Mouse (Mus musculus) lung, adult 2 months (tissue): ENCODE results near the gene Zfp646. TPM values are rescaled to one million over a fixed set of nuclear protein-coding genes. Genes with fewer than 3 reads are reported as not detected.
"Not testable (repeated sequence)": the region's sequence is repeated elsewhere in the genome, so short reads cannot be mapped to it uniquely, and the experiment has no call there.

Source experiments
- DNase-seq: peaks from one replicate; pipeline ENCODE4 v3.0.0; 2022
- H3K4me1 ChIP-seq: fragments of 200-500 bp; 2 replicates; pipeline ENCODE4 v1.6.1; 2011; ENCODE audit warnings: low read length; ENCODE audit not compliant: control insufficient read depth, insufficient read depth
- H3K4me3 ChIP-seq: fragments of 200-500 bp; replicated peaks from 2 replicates; pipeline ENCODE3; 2011; ENCODE audit warnings: low read depth, mild to moderate bottlenecking, control low read depth, low read length; ENCODE audit errors: extremely low read depth
- CTCF ChIP-seq: fragments of 200-500 bp; IDR thresholded peaks from 2 replicates; pipeline ENCODE4 v1.5.1; 2011; ENCODE audit warnings: mild to moderate bottlenecking, low read length, control low read depth; ENCODE audit not compliant: insufficient read depth
- POLR2A ChIP-seq: fragments of 200-500 bp; IDR thresholded peaks from 2 replicates; pipeline ENCODE4 v1.6.1; 2011; ENCODE audit warnings: low read depth, mild to moderate bottlenecking, control low read depth, low read length, borderline replicate concordance; ENCODE audit errors: extremely low read depth
- whole genome bisulfite sequencing: fragments of 180-500 bp; shearing (Covaris S2); methylation state at CpG from one replicate; pipeline ENCODE4 v1.1.7; 2018; 5-methylcytosine and 5-hydroxymethylcytosine counted together
- polyA plus RNA-seq: library from polyadenylated mRNA; depleted of rRNA; stranded (reverse); fragments of >200 nt; gene quantifications from 2 replicates; pipeline ENCODE4 v1.2.3, GENCODE M21; 2012

Gene Zfp646
- polyA plus RNA-seq, 1 experiment = 23.4 TPM

- WGBS = 82% methylated on average over 12 of the region's 12 CpGs
- H3K4me3 ChIP-seq = no peak overlapping the region
- TF ChIP-seq POLR2A (no peak), CTCF (no peak)
These were observed 4.4 kb downstream of the Zfp646 start for GRCm38 (mm10) chr7:127880431-127880830.

GRCm38 (mm10) chr7:127885951-127886350 is 9.9 kb downstream of the Zfp646 start:
- WGBS = 43% methylated on average over 6 of the region's 6 CpGs
- no peak overlapping the region for H3K4me3 ChIP-seq
- peaks cover 7% of the 10 kb centered on the region for H3K4me1 ChIP-seq
- no peak for TF ChIP-seq POLR2A
- TF ChIP-seq CTCF = no peak
- DNase-seq = peak; percentile 19

More at GRCm38 (mm10) chr7:127880431-127880830, 4.4 kb downstream of the Zfp646 start:
- peaks cover 7% of the 10 kb centered on the region for H3K4me1 ChIP-seq
- DNase-seq = no peak

GRCm38 (mm10) chr7:127886551-127886950 is 10.5 kb downstream of the Zfp646 start:
- no peak for TF ChIP-seq CTCF
- TF ChIP-seq POLR2A = no peak
- 84% methylated on average over 6 of the region's 6 CpGs for WGBS
- Histone ChIP-seq H3K4me3 (no peak overlapping the region), H3K4me1 (peaks cover 7% of the 10 kb centered on the region)
- DNase-seq = no peak

GRCm38 (mm10) chr7:127887191-127887590 is 11.2 kb downstream of the Zfp646 start:
- TF ChIP-seq CTCF = no peak
- TF ChIP-seq POLR2A = no peak
- 81% methylated on average over 8 of the region's 8 CpGs for WGBS
- no peak for DNase-seq
- Histone ChIP-seq H3K4me1 (peaks cover 7% of the 10 kb centered on the region), H3K4me3 (no peak overlapping the region)

GRCm38 (mm10) chr7:127887781-127888180 is 11.8 kb downstream of the Zfp646 start:
- 82% methylated on average over 3 of the region's 3 CpGs for WGBS
- H3K4me3 ChIP-seq = no peak overlapping the region
- H3K4me1 ChIP-seq = peaks cover 7% of the 10 kb centered on the region
- no peak for TF ChIP-seq CTCF
- TF ChIP-seq POLR2A = no peak
- DNase-seq = no peak

GRCm38 (mm10) chr7:127888821-127889220 is 12.8 kb downstream of the Zfp646 start:
- DNase-seq = no peak
- H3K4me3 ChIP-seq = no peak overlapping the region
- TF ChIP-seq POLR2A = no peak
- TF ChIP-seq CTCF = no peak
- WGBS = 62% methylated on average over 3 of the region's 3 CpGs
- peaks cover 2% of the 10 kb centered on the region for H3K4me1 ChIP-seq

- 40% methylated on average over 4 of the region's 4 CpGs for WGBS
- no peaks in the 10 kb centered on the region; the same call in 1 of the 2 replicates for H3K4me1 ChIP-seq
- DNase-seq = peak; percentile 33
- H3K4me3 ChIP-seq = no peak within 1 kb of the TSS
- TF ChIP-seq CTCF (no peak), POLR2A (no peak)
These were observed 14.8 kb downstream of the Zfp646 start, which contains the start of gene Prss53 for GRCm38 (mm10) chr7:127890798-127891197. Gene Prss53 (minus strand): TSS chr7:127890970.

- TF ChIP-seq CTCF = no peak
- no peak for TF ChIP-seq POLR2A
- peak; percentile 18 for DNase-seq
- Histone ChIP-seq H3K4me1 (no peaks in the 10 kb centered on the region; the same call in 1 of the 2 replicates), H3K4me3 (no peak overlapping the region)
- WGBS = 62% methylated on average over 5 of the region's 5 CpGs
These were observed 18.5 kb downstream of the Zfp646 start for GRCm38 (mm10) chr7:127894480-127894879.

GRCm38 (mm10) chr7:127895442-127895841 is 19.4 kb downstream of the Zfp646 start, which contains the start of the genes Gm21974 and Vkorc1:
Gene Gm21974 (minus strand): TSS chr7:127895454.
Gene Vkorc1 (minus strand): TSS chr7:127895617.
- WGBS = under 1% methylated on average over 26 of the region's 26 CpGs
- Histone ChIP-seq H3K4me3 (peak within 1 kb of the TSS; percentile 78), H3K4me1 (no peaks in the 10 kb centered on the region; the same call in 1 of the 2 replicates)
- TF ChIP-seq POLR2A (peak; percentile 73; the same call in 1 of the 2 replicates), CTCF (peak; percentile 29; the same call in 1 of the 2 replicates)
- DNase-seq = peak; percentile 92

GRCm38 (mm10) chr7:127895891-127896290 is 19.9 kb downstream of the Zfp646 start:
- not testable (repeated sequence) for H3K4me3 ChIP-seq, H3K4me1 ChIP-seq, DNase-seq
- 62% methylated on average over 7 of the region's 7 CpGs for WGBS

- no peak overlapping the region for H3K4me3 ChIP-seq
- WGBS = 56% methylated on average over 13 of the region's 13 CpGs
- TF ChIP-seq CTCF (peak; percentile 80), POLR2A (no peak)
- no peaks in the 10 kb centered on the region; the same call in 1 of the 2 replicates for H3K4me1 ChIP-seq
- peak; percentile 64 for DNase-seq
These were observed 20.4 kb downstream of the Zfp646 start for GRCm38 (mm10) chr7:127896384-127896783.

- no peak for TF ChIP-seq POLR2A
- TF ChIP-seq CTCF = no peak
- no peak for DNase-seq
- no peaks in the 10 kb centered on the region; the same call in 1 of the 2 replicates for H3K4me1 ChIP-seq
- H3K4me3 ChIP-seq = no peak overlapping the region
- 87% methylated on average over 7 of the region's 7 CpGs for WGBS
These were observed 21.5 kb downstream of the Zfp646 start for GRCm38 (mm10) chr7:127897542-127897941.
